Mouse (Mus musculus): ENCODE data around the gene Rgcc.

GRCm38 (mm10) chr14:79267878-79268277 lies 33.6 kb downstream of the Rgcc start:
- TF ChIP-seq CTCF (IDR thresholded peaks at IDR 0.05; ENCODE audit: extremely low read depth, insufficient read depth, low read length) (no peak), POLR2A (IDR thresholded peaks at IDR 0.05; ENCODE audit: extremely low read depth, insufficient read depth, low read length) (no peak)

Data from cortical plate, adult 2 months (tissue).